Mouse (Mus musculus) liver, embryonic 13.5 days (tissue): Measurements from ENCODE around the gene Nudt6. TPM values are rescaled to one million over a fixed set of nuclear protein-coding genes. Genes with fewer than 3 reads are reported as not detected.
A peak's percentile ranks its signal among the peaks of the same experiment; 100 is the strongest.

Experiments
- ATAC-seq: fragments of 200-750 bp; cut with Nextera tagmentation; 2 replicates; pipeline ENCODE4 v1.8.0; 2017; ENCODE audit warnings: low read depth, mild to moderate bottlenecking, moderate number of reproducible peaks, moderate library complexity
- DNase-seq: peaks from one replicate; pipeline ENCODE4 v3.0.0; 2022
- H3K27ac ChIP-seq: fragments of 300-500 bp; sonication (generic); 2 replicates; pipeline ENCODE4 v1.5.1; 2015; ENCODE audit warnings: moderate library complexity, mild to moderate bottlenecking, inconsistent platforms
- H3K27me3 ChIP-seq: fragments of 300-500 bp; sonication (generic); 2 replicates; pipeline ENCODE4 v1.6.1; 2015; ENCODE audit warnings: mild to moderate bottlenecking, inconsistent platforms
- H3K36me3 ChIP-seq: fragments of 300-500 bp; sonication (generic); 2 replicates; pipeline ENCODE4 v1.6.1; 2015; ENCODE audit warnings: mild to moderate bottlenecking, inconsistent platforms
- H3K4me1 ChIP-seq: fragments of 300-500 bp; sonication (generic); replicated peaks from 2 replicates; pipeline ENCODE4 v1.6.1; 2015; ENCODE audit warnings: inconsistent platforms
- H3K4me2 ChIP-seq: fragments of 300-500 bp; sonication (generic); 2 replicates; pipeline ENCODE4 v1.6.1; 2015; ENCODE audit warnings: inconsistent platforms, mild to moderate bottlenecking, moderate library complexity
- H3K4me3 ChIP-seq: fragments of 300-500 bp; sonication (generic); replicated peaks from 2 replicates; pipeline ENCODE4 v1.5.1; 2015; ENCODE audit warnings: mild to moderate bottlenecking, inconsistent platforms
- H3K9ac ChIP-seq: fragments of 300-500 bp; sonication (generic); 2 replicates; pipeline ENCODE4 v1.6.1; 2015; ENCODE audit warnings: mild to moderate bottlenecking, inconsistent platforms
- H3K9me3 ChIP-seq: fragments of 300-500 bp; sonication (generic); replicated peaks from 2 replicates; pipeline ENCODE4 v1.6.1; 2016; ENCODE audit warnings: inconsistent platforms
- WGBS: fragments of 180-500 bp; shearing (Covaris S2); methylation state at CpG from one replicate; pipeline ENCODE4 v1.1.7; 2015; ENCODE audit not compliant: insufficient replicate concordance; 5-methylcytosine and 5-hydroxymethylcytosine counted together
- polyA plus RNA-seq: library from polyadenylated mRNA; unstranded; fragments of >200 nt; fragmentation: Nextera tagmentation; extraction: Ambion mirVana; gene quantifications from 2 replicates; pipeline ENCODE4 v1.2.1, GENCODE M21; 2015

Gene Nudt6
- polyA plus RNA-seq = 5.4 and 6.2 TPM in 2 replicates

- Histone ChIP-seq H3K9me3 (no peaks in the 10 kb centered on the region), H3K4me3 (peak within 1 kb of the TSS; percentile 98), H3K27ac (peak within 1 kb of the TSS; percentile 88), H3K36me3 (peaks cover 13% of the 10 kb centered on the region), H3K27me3 (no peaks in the 10 kb centered on the region), H3K9ac (peak within 1 kb of the TSS; percentile 87), H3K4me2 (peak within 1 kb of the TSS; percentile 89), H3K4me1 (peaks cover 25% of the 10 kb centered on the region)
- under 1% methylated on average over 50 of the region's 50 CpGs for WGBS
- ATAC-seq (peak; percentile 75), DNase-seq (peak; percentile 81)
Measured at GRCm38 (mm10) chr3:37420072-37420471, at the start of gene Nudt6. TSS of gene Nudt6 (minus strand) at chr3:37420211.

DNA sequence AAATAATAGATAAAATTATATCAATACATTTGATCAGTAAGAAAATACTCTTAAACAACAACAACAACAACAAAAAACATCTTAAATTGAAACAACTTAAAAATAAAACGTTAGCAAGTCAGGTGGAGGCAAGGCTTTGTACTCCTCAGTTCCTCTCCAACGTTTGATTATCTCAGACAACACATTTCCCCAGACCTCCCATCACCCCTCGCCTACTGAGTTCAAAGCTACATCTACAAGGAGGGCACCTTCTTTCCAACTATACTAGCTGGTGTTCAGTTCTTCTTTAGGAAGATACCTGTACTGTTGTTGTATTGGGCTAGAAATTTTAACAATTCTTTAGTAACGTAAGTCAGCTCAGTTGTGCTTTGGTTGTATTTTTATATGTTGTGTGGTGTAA, 49.3 kb upstream of the Nudt6 start:
- peak; percentile 79 for ATAC-seq
- Histone ChIP-seq H3K27ac (no peak overlapping the region), H3K4me1 (peaks cover 10% of the 10 kb centered on the region), H3K9me3 (no peaks in the 10 kb centered on the region), H3K9ac (no peak overlapping the region), H3K27me3 (no peaks in the 10 kb centered on the region), H3K4me2 (no peak overlapping the region), H3K4me3 (no peak overlapping the region), H3K36me3 (peaks cover 4% of the 10 kb centered on the region; the same call in 1 of the 2 replicates)
- WGBS = 35% methylated on average over 4 of the region's 4 CpGs
- no peak for DNase-seq

GRCm38 (mm10) chr3:37468170-37468569, 48.2 kb upstream of the Nudt6 start:
- Histone ChIP-seq H3K4me1 (peaks cover 10% of the 10 kb centered on the region), H3K9ac (no peak overlapping the region), H3K9me3 (no peaks in the 10 kb centered on the region), H3K4me2 (no peak overlapping the region), H3K36me3 (peaks cover 4% of the 10 kb centered on the region; the same call in 1 of the 2 replicates), H3K27ac (no peak overlapping the region), H3K4me3 (no peak overlapping the region), H3K27me3 (no peaks in the 10 kb centered on the region)
- no peak for DNase-seq
- ATAC-seq = no peak
- WGBS = 82% methylated on average over 2 of the region's 2 CpGs

- 78% methylated on average over 1 of the region's 1 CpGs for WGBS
- H3K27ac ChIP-seq = no peak overlapping the region
Measured at GRCm38 (mm10) chr3:37455992-37456391, 36.0 kb upstream of the Nudt6 start.

GRCm38 (mm10) chr3:37443409-37443808, 23.4 kb upstream of the Nudt6 start:
- Histone ChIP-seq H3K4me3 (no peak overlapping the region), H3K9ac (no peak overlapping the region), H3K27me3 (no peaks in the 10 kb centered on the region), H3K4me1 (no peaks in the 10 kb centered on the region), H3K9me3 (no peaks in the 10 kb centered on the region), H3K27ac (no peak overlapping the region), H3K4me2 (no peak overlapping the region), H3K36me3 (peaks cover 21% of the 10 kb centered on the region)
- 88% methylated on average over 2 of the region's 2 CpGs for WGBS
- ATAC-seq (no peak), DNase-seq (no peak)

More at GRCm38 (mm10) chr3:37455992-37456391, 36.0 kb upstream of the Nudt6 start:
- Histone ChIP-seq H3K9me3 (no peaks in the 10 kb centered on the region), H3K4me3 (no peak overlapping the region), H3K36me3 (peaks cover 7% of the 10 kb centered on the region), H3K27me3 (no peaks in the 10 kb centered on the region), H3K9ac (no peak overlapping the region), H3K4me2 (no peak overlapping the region), H3K4me1 (no peaks in the 10 kb centered on the region)
- DNase-seq = no peak
- ATAC-seq = no peak

DNA sequence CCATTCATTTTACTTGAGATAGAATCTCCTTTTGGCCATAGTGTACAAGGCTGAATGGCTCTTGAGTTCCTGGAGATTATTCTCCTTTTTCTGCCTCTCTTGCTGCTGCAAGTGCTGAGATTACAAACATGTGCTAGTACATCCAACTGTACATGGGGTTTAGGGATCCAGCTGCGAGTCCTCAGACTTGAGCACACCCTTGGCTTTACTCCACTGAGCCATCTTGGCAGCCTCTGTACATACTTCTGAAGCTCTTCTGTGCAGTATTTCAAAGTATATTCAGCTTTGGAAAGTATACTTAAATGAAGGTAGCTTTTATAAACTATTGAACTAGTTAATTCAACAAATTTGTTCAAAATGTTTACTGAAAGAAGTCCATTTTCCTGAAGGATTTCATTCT, 19.8 kb upstream of the Nudt6 start:
- peaks cover 31% of the 10 kb centered on the region for H3K36me3 ChIP-seq
- H3K27ac ChIP-seq = no peak overlapping the region
- H3K9me3 ChIP-seq = no peaks in the 10 kb centered on the region
- H3K27me3 ChIP-seq = no peaks in the 10 kb centered on the region
- 88% methylated on average over 1 of the region's 1 CpGs for WGBS
- DNase-seq = no peak
- no peaks in the 10 kb centered on the region for H3K4me1 ChIP-seq
- no peak overlapping the region for H3K9ac ChIP-seq
- H3K4me2 ChIP-seq = no peak overlapping the region
- no peak for ATAC-seq
- no peak overlapping the region for H3K4me3 ChIP-seq

DNA sequence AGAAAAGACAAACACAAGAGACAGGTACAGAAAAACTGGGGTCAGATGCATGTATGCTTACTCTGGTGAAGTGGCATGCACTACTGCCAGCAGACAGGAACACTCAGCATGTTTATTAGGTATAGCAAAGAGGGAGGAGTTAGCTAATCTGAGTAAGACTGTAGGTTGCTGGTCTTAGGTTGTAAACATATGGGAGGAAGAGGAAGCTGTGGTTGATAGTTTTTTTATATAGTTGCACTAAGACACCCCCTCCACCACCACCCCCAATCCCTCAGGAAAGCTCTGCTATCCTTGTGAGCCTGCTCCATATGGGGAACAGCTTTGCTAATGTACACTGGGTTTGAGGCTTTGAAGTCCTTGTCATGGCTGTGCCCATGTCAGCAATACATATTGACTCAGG, 10.3 kb upstream of the Nudt6 start:
- no peak overlapping the region for H3K9ac ChIP-seq
- H3K9me3 ChIP-seq = no peaks in the 10 kb centered on the region
- DNase-seq (no peak), ATAC-seq (no peak)
- H3K27me3 ChIP-seq = no peaks in the 10 kb centered on the region
- no peak overlapping the region for H3K4me3 ChIP-seq
- no peak overlapping the region for H3K27ac ChIP-seq
- H3K4me2 ChIP-seq = no peak overlapping the region
- H3K36me3 ChIP-seq = peaks cover 45% of the 10 kb centered on the region
- H3K4me1 ChIP-seq = no peaks in the 10 kb centered on the region

GRCm38 (mm10) chr3:37426069-37426468, 6.1 kb upstream of the Nudt6 start:
- ATAC-seq (no peak), DNase-seq (no peak)
- H3K27me3 ChIP-seq = no peaks in the 10 kb centered on the region
- H3K4me3 ChIP-seq = no peak overlapping the region
- no peaks in the 10 kb centered on the region for H3K9me3 ChIP-seq
- H3K4me1 ChIP-seq = peaks cover 13% of the 10 kb centered on the region
- H3K9ac ChIP-seq = no peak overlapping the region
- no peak overlapping the region for H3K4me2 ChIP-seq
- no peak overlapping the region for H3K27ac ChIP-seq
- WGBS = 81% methylated on average over 3 of the region's 3 CpGs
- peaks cover 45% of the 10 kb centered on the region for H3K36me3 ChIP-seq

GRCm38 (mm10) chr3:37421179-37421578, 1.2 kb upstream of the Nudt6 start:
- ATAC-seq = no peak
- H3K36me3 ChIP-seq = peaks cover 21% of the 10 kb centered on the region

GRCm38 (mm10) chr3:37420641-37421040, 630 bp upstream of the Nudt6 start:
- H3K36me3 ChIP-seq = peaks cover 18% of the 10 kb centered on the region
- WGBS = under 1% methylated on average over 24 of the region's 24 CpGs
- H3K4me1 ChIP-seq = peaks cover 25% of the 10 kb centered on the region
- H3K9ac ChIP-seq = peak overlapping the region; percentile 87
- peak overlapping the region; percentile 89 for H3K4me2 ChIP-seq
- peak overlapping the region; percentile 87 for H3K27ac ChIP-seq
- H3K27me3 ChIP-seq = no peaks in the 10 kb centered on the region
- H3K9me3 ChIP-seq = no peaks in the 10 kb centered on the region
- no peak for ATAC-seq
- DNase-seq = peak; percentile 13
- H3K4me3 ChIP-seq = peak overlapping the region; percentile 98

More at GRCm38 (mm10) chr3:37421179-37421578, 1.2 kb upstream of the Nudt6 start:
- Histone ChIP-seq H3K27me3 (no peaks in the 10 kb centered on the region), H3K27ac (peak overlapping the region; percentile 87), H3K4me1 (peaks cover 25% of the 10 kb centered on the region), H3K9me3 (no peaks in the 10 kb centered on the region), H3K4me3 (peak overlapping the region; percentile 98), H3K9ac (peak overlapping the region; percentile 87), H3K4me2 (peak overlapping the region; percentile 89)
- 12% methylated on average over 3 of the region's 3 CpGs for WGBS
- no peak for DNase-seq

- H3K4me3 ChIP-seq = peak within 1 kb of the TSS; percentile 98
Measured at GRCm38 (mm10) chr3:37419458-37419991, 486 bp downstream of the Nudt6 start, which contains the start of gene Spata5. TSS of gene Spata5 (plus strand) at chr3:37419896.

DNA sequence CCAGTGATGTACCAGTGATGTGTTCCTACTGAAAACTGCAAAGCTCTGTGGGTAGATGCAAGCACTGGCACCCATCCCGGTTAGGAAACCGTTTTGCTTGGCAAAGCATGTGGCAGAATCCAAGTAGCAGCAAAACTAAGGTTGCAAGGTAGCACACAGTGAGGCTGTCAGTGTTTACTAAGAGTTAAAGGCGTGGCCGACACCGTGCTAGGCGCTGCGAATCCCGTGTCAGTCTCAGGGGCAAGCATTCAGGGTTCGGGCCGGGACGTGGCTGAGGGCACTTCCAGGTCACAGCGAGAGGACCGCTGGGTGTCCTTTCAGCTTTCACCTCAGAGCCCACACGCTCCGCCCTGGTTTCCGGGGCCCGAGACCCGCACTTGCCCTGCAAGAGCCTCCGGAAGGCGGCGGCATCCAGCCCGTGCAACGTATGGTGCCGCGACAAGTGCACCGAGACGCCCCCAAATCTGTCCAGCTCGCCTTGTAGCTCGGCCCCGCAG, 1.0 kb downstream of the Nudt6 start:
- peak overlapping the region; percentile 88 for H3K27ac ChIP-seq
- H3K4me2 ChIP-seq = peak overlapping the region; percentile 84
- ATAC-seq (peak; percentile 43), DNase-seq (peak; percentile 65)
- under 1% methylated on average over 30 of the region's 30 CpGs for WGBS
- H3K27me3 ChIP-seq = no peaks in the 10 kb centered on the region
- H3K9ac ChIP-seq = peak overlapping the region; percentile 79
- H3K4me1 ChIP-seq = peaks cover 25% of the 10 kb centered on the region
- H3K36me3 ChIP-seq = peaks cover 5% of the 10 kb centered on the region; the same call in 1 of the 2 replicates
- H3K9me3 ChIP-seq = no peaks in the 10 kb centered on the region
- H3K4me3 ChIP-seq = peak overlapping the region; percentile 79

More at GRCm38 (mm10) chr3:37419458-37419991, 486 bp downstream of the Nudt6 start, which contains the start of gene Spata5:
- Histone ChIP-seq H3K4me2 (peak within 1 kb of the TSS; percentile 89), H3K27ac (peak within 1 kb of the TSS; percentile 88), H3K36me3 (peaks cover 7% of the 10 kb centered on the region), H3K27me3 (no peaks in the 10 kb centered on the region), H3K9ac (peak within 1 kb of the TSS; percentile 87), H3K4me1 (peaks cover 25% of the 10 kb centered on the region), H3K9me3 (no peaks in the 10 kb centered on the region)
- ATAC-seq (peak; percentile 88), DNase-seq (peak; percentile 96)
- WGBS = under 1% methylated on average over 46 of the region's 50 CpGs
